Mouse (Mus musculus) neural tube, embryonic 14.5 days (tissue): ENCODE data around the gene Paqr7. TPM values are rescaled to one million over a fixed set of nuclear protein-coding genes. Genes with fewer than 3 reads are reported as not detected.

ENCODE experiments used
- microRNA-seq: library from miRNA; unstranded; fragments of <30 nt; microRNA quantifications from one replicate; pipeline ENCODE4, GENCODE M21; 2016
- polyA plus RNA-seq: library from polyadenylated mRNA; unstranded; fragments of >200 nt; fragmentation: Nextera tagmentation; extraction: Ambion mirVana; gene quantifications from 2 replicates; pipeline ENCODE4 v1.2.1, GENCODE M21; 2014

Paqr7 gene
- polyA plus RNA-seq, 1 experiment from 2014 or later: 13.7 TPM

Small RNA genes within 50 kb of the gene (microRNA-seq; reads per million reads assigned to microRNA genes)
- not detected for gene Gm23634

Other genes with a start within 250 kb of the Paqr7 start
- not detected in 2 replicates for gene Gm30191, start 249.8 kb upstream of the Paqr7 start, polyA plus RNA-seq
- 13.4 and 15.4 TPM in 2 replicates for gene Grrp1, start 242.6 kb upstream of the Paqr7 start, polyA plus RNA-seq
- 38.5 and 43.9 TPM in 2 replicates for gene Pdik1l, start 208.8 kb upstream of the Paqr7 start, polyA plus RNA-seq
- 0.39 and 0.50 TPM in 2 replicates for gene Trim63, start 181.6 kb upstream of the Paqr7 start, polyA plus RNA-seq
- 0.10 and 0.16 TPM in 2 replicates for gene Slc30a2, start 153.5 kb upstream of the Paqr7 start, polyA plus RNA-seq
- 0.31 and 0.53 TPM in 2 replicates for gene Extl1, start 112.8 kb upstream of the Paqr7 start, polyA plus RNA-seq
- gene Pafah2, start 100.4 kb upstream of the Paqr7 start, polyA plus RNA-seq: 7.7 and 7.8 TPM in 2 replicates
- gene Stmn1, start 28.4 kb upstream of the Paqr7 start, polyA plus RNA-seq: 5,364 and 5,581 TPM in 2 replicates
- 0.43 and 0.76 TPM in 2 replicates for gene Aunip, start 14.3 kb downstream of the Paqr7 start, polyA plus RNA-seq
- 195 and 199 TPM in 2 replicates for gene Mtfr1l, start 38.7 kb downstream of the Paqr7 start, polyA plus RNA-seq
- gene Selenon, start 55.5 kb downstream of the Paqr7 start, polyA plus RNA-seq: 11.2 and 12.1 TPM in 2 replicates
- 5.6 and 7.3 TPM in 2 replicates for gene Man1c1, start 207.6 kb downstream of the Paqr7 start, polyA plus RNA-seq